Mouse (Mus musculus) heart, embryonic 11.5 days (tissue): ENCODE measurements around the gene Tfrc. TPM values are rescaled to one million over a fixed set of nuclear protein-coding genes. Genes with fewer than 3 reads are reported as not detected.

ENCODE experiments used
- ATAC-seq: fragments of 200-750 bp; cut with Nextera tagmentation; replicated peaks from 2 replicates; pipeline ENCODE4 v1.8.0; 2017; ENCODE audit warnings: moderate library complexity; ENCODE audit not compliant: insufficient number of reproducible peaks, low FRiP score, low TSS enrichment
- H3K27ac ChIP-seq: fragments of 300-500 bp; sonication (generic); 2 replicates; pipeline ENCODE4 v1.5.1; 2014; ENCODE audit warnings: mild to moderate bottlenecking, low read depth, low read length
- H3K27me3 ChIP-seq: fragments of 300-500 bp; sonication (generic); 2 replicates; pipeline ENCODE4 v1.6.1; 2014; ENCODE audit warnings: mild to moderate bottlenecking, low read length, mixed read lengths; ENCODE audit not compliant: control insufficient read depth, insufficient read depth
- H3K36me3 ChIP-seq: fragments of 300-500 bp; sonication (generic); 2 replicates; pipeline ENCODE4 v1.6.1; 2014; ENCODE audit warnings: mild to moderate bottlenecking, low read length, moderate library complexity, mixed read lengths; ENCODE audit not compliant: control insufficient read depth, insufficient read depth
- H3K4me1 ChIP-seq: fragments of 300-500 bp; sonication (generic); 2 replicates; pipeline ENCODE4 v1.6.1; 2014; ENCODE audit warnings: low read length; ENCODE audit not compliant: control insufficient read depth, insufficient read depth
- H3K4me2 ChIP-seq: fragments of 300-500 bp; sonication (generic); 2 replicates; pipeline ENCODE4 v1.6.1; 2014; ENCODE audit warnings: mild to moderate bottlenecking, moderate library complexity
- H3K4me3 ChIP-seq: fragments of 300-500 bp; sonication (generic); 2 replicates; pipeline ENCODE4 v1.5.1; 2014; ENCODE audit warnings: low read depth, low read length
- H3K9ac ChIP-seq: fragments of 300-500 bp; sonication (generic); 2 replicates; pipeline ENCODE4 v1.6.1; 2014; ENCODE audit warnings: mild to moderate bottlenecking, low read depth, low read length, moderate library complexity
- H3K9me3 ChIP-seq: fragments of 300-500 bp; sonication (generic); replicated peaks from 2 replicates; pipeline ENCODE4 v1.6.1; 2016; ENCODE audit warnings: low read length; ENCODE audit not compliant: control insufficient read depth
- WGBS: fragments of 180-500 bp; shearing (Covaris S2); extraction: QIAGEN DNeasy Blood & Tissue Kit; methylation state at CpG from one replicate; pipeline ENCODE4 v1.1.7; 2014; ENCODE audit not compliant: insufficient replicate concordance; 5-methylcytosine and 5-hydroxymethylcytosine counted together
- polyA plus RNA-seq: library from polyadenylated mRNA; unstranded; fragments of >200 nt; fragmentation: Nextera tagmentation; extraction: Ambion mirVana; gene quantifications from 2 replicates; pipeline ENCODE4 v1.2.1, GENCODE M21; 2014

Gene Tfrc
- polyA plus RNA-seq, result 66.7 and 69.2 TPM in 2 replicates

DNA sequence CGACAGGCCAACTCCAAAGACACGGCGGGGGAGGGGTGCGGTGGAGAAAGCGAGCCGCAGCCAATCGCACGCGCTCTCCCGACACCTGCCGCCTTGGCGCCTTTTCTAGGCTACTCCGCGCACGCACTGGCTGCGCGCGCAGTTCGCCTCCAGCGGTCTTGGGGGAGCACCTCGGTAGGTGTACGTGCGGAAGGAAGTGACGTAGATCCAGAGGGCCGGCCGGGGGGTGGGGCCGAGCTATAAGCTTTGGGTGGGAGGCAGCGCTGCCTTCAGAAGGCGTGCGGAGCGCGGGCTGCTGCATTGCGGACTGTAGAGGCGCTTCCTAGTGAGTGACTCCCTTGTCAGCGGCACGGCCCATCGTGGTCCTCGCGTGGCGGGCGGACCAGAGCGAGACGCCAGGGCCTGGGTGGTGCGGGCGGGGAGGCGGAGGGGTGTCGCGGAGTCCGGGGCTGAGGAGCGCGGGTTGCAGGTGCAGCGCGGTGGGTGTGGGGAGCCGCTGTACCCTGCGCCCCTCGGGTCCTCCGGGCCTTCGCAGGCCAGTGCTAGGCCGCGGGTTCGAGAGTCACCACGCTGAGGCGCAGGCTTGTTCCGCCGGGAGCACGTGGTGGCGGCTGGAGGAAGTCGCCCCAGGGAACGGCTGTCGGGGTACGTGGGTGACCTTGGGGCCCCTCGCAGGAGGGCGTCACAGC is at the start of gene Tfrc:
Tfrc (plus strand) TSS at position 209 of the 689 bp plus-strand sequence.
- Histone ChIP-seq H3K27ac (peak within 1 kb of the TSS; percentile 93), H3K9ac (peak within 1 kb of the TSS; percentile 96), H3K36me3 (no peaks in the 10 kb centered on the region), H3K4me2 (peak within 1 kb of the TSS; percentile 64), H3K9me3 (no peaks in the 10 kb centered on the region), H3K4me3 (peak within 1 kb of the TSS; percentile 87), H3K4me1 (no peaks in the 10 kb centered on the region; the same call in 1 of the 2 replicates), H3K27me3 (no peaks in the 10 kb centered on the region)
- under 1% methylated on average over 64 of the region's 73 CpGs for WGBS
- peak; percentile 99 for ATAC-seq

DNA sequence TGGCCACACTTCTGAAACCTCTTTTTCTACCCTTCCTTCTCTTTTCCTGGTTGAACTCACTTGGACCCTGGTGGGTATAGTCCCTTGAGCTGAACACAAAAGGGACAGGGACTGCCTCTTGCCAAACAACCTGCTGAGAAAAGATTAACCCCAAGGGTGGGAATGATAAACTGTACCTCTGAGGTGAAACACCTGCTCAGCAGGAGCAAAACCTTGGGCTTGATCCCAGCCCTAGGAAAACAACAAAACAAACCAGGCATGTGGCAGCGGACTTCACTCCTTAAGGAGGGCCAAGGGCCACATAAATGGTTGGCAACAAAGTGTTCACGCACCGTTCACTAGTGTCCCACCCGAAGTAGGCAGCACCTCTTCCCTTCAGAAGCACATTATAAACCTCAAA is 49.2 kb upstream of the Tfrc start:
- Histone ChIP-seq H3K27ac (no peak overlapping the region), H3K27me3 (no peaks in the 10 kb centered on the region), H3K9me3 (no peaks in the 10 kb centered on the region), H3K9ac (no peak overlapping the region), H3K4me2 (no peak overlapping the region), H3K4me1 (no peaks in the 10 kb centered on the region), H3K36me3 (no peaks in the 10 kb centered on the region), H3K4me3 (no peak overlapping the region)
- ATAC-seq, result no peak
- WGBS, result 66% methylated on average over 4 of the region's 4 CpGs

DNA sequence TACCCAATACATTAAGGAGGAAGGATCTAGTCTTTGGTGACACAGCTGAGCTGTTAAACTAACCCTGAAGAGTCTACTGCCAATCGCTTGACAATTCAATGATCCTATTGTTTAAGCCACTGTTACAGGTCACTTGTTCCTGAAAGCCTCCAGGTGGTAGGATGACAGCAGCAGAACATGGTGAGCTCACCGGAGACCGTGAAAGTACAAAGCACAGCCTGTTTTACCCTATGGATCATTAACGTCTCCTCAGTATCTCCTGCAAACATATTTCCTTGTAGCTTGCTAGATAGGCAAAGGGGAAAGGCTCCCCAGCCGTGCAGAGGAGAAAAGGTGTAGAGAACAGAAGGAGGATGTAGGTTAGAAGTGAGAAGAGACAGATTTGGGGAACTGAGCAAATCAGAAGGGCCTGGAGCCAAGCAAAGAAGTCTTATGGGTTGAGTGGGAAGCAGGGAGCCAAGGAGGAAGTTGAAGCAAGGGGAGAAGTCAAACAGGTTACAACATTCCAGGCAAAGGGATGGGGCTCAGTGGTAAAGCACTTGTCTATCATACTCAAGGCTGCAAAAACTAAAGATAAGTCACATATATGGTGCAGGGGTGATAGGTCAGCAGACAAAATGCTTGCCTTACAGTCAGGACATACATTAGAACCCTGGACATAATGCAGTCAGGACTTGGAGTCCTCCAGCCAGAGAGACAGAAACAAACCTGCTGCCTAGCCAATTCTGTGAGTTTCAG is 45.5 kb upstream of the Tfrc start:
- no peaks in the 10 kb centered on the region for H3K36me3 ChIP-seq
- no peak for ATAC-seq
- H3K9ac ChIP-seq, result no peak overlapping the region
- H3K4me1 ChIP-seq, result peaks cover 7% of the 10 kb centered on the region
- 68% methylated on average over 5 of the region's 5 CpGs for WGBS
- no peak overlapping the region for H3K4me3 ChIP-seq
- H3K9me3 ChIP-seq, result no peaks in the 10 kb centered on the region
- no peaks in the 10 kb centered on the region for H3K27me3 ChIP-seq
- H3K4me2 ChIP-seq, result no peak overlapping the region
- H3K27ac ChIP-seq, result no peak overlapping the region

DNA sequence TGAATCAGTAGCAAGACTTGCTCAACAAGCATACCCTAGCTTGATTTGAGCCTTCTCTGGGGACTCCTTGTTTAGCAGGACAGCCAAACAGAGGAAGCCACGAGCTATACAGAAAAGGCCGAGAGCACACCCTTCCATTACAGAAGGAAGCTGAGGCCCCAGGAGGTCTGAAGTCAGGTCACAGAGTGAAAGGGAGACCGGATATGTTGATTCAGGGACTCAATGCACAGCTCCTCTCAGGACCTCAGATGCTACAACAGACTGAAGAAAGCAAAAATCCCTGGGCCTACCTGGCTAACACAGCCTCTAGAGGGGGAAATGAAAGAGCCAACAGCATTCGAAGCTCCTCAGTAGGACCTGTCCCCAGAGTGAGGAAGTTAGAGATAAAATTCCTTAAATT is 41.4 kb upstream of the Tfrc start:
- H3K27ac ChIP-seq, result no peak overlapping the region
- no peak for ATAC-seq
- no peak overlapping the region for H3K4me3 ChIP-seq

DNA sequence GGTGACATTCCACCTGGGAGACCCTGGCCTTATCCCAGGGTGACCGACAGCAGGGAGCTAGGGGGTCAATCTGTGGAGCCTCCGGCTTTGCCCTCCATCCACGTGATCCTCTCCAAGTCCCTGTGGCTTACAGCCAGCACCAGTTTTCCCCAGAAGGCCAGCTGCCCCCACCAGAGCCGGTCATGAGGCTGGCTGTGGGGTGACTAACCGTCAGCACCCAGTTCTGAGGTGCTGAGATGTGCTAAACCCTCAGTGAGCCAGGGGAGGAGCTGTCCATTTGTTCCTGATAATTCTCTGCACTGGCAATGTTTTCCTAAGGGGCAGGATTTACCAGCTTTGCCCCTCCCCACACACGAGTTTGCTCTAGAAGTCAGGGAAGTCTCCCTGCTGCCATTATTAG is 40.3 kb upstream of the Tfrc start:
- no peaks in the 10 kb centered on the region for H3K9me3 ChIP-seq
- WGBS, result 34% methylated on average over 6 of the region's 6 CpGs
- H3K27me3 ChIP-seq, result no peaks in the 10 kb centered on the region
- peaks cover 11% of the 10 kb centered on the region for H3K4me1 ChIP-seq
- H3K36me3 ChIP-seq, result no peaks in the 10 kb centered on the region
- no peak for ATAC-seq
- H3K9ac ChIP-seq, result no peak overlapping the region
- no peak overlapping the region for H3K4me3 ChIP-seq
- no peak overlapping the region for H3K4me2 ChIP-seq
- no peak overlapping the region for H3K27ac ChIP-seq

More for the DNA sequence above, 41.4 kb upstream of the Tfrc start:
- H3K4me1 ChIP-seq, result peaks cover 11% of the 10 kb centered on the region
- H3K27me3 ChIP-seq, result no peaks in the 10 kb centered on the region
- no peak overlapping the region for H3K9ac ChIP-seq
- H3K36me3 ChIP-seq, result no peaks in the 10 kb centered on the region
- H3K4me2 ChIP-seq, result no peak overlapping the region
- H3K9me3 ChIP-seq, result no peaks in the 10 kb centered on the region
- 59% methylated on average over 4 of the region's 4 CpGs for WGBS

DNA sequence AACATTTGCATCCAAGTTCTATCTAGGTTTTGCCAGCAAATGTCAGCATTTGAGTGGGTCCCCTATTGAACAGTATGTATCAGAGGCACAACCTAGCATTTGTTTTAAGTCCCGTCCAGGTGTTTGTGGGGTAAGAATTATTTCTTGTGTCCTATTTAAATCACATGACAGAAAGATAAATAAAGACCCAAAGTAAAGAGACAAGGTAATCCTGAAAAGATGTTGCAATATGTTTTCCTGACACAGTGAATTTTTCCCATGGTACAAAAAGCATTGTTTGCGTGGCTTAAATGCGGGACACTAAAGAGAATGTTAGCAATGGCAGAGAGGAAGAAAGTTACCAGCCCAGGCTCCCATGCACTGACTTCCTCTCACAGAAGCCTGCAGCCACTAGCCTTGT is 38.7 kb upstream of the Tfrc start:
- Histone ChIP-seq H3K9ac (no peak overlapping the region), H3K4me3 (no peak overlapping the region), H3K4me1 (peaks cover 11% of the 10 kb centered on the region), H3K36me3 (no peaks in the 10 kb centered on the region), H3K4me2 (no peak overlapping the region), H3K27ac (0 out of 2 replicates have a peak overlapping the region, but pooled peaks have one; percentile 22), H3K27me3 (no peaks in the 10 kb centered on the region), H3K9me3 (no peaks in the 10 kb centered on the region)
- 91% methylated on average over 3 of the region's 3 CpGs for WGBS
- no peak for ATAC-seq

DNA sequence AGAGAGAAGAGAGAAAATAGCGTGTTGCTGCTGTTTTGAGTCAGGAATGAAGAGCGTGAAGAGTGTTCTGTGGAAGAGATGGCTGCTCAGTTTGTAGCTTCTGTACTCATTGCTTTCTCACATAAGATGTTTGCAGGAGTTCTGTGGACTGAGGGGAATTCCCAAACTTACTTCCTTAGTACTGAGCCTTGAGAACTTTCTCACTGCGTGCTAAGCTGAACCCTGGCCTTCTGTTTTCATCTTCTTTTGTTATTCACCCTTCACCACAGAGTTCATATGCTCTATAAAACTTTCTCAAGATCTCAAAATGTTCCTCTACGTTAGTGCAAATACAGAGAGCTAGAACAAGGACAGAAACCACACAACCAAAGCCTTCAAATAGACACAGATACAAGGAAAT is 36.2 kb upstream of the Tfrc start:
- Histone ChIP-seq H3K4me2 (no peak overlapping the region), H3K9ac (no peak overlapping the region), H3K36me3 (no peaks in the 10 kb centered on the region), H3K27ac (no peak overlapping the region), H3K27me3 (no peaks in the 10 kb centered on the region), H3K4me3 (no peak overlapping the region), H3K9me3 (no peaks in the 10 kb centered on the region), H3K4me1 (peaks cover 7% of the 10 kb centered on the region)
- WGBS, result 87% methylated on average over 4 of the region's 4 CpGs
- no peak for ATAC-seq

DNA sequence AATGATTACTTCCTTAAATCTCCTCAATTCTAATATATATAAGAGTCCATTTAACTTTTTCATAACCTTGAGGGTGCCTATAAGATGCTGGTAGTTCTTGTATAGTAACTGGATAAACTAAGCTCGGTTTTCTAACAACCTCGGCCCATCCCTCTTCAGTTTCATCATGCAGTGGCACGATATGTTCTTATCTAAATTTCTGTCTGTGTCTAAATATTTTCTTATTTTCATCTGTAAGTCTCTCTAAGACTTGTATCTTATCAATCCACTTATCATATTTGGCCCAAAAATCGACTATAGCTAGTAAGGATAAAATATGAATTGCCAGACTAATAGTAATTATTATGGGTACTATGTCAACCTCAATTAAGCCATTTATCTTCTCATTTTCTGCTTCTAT is 22.2 kb upstream of the Tfrc start:
- H3K36me3 ChIP-seq, result no peaks in the 10 kb centered on the region
- H3K9me3 ChIP-seq, result no peaks in the 10 kb centered on the region
- H3K9ac ChIP-seq, result no peak overlapping the region
- no peak overlapping the region for H3K27ac ChIP-seq
- H3K27me3 ChIP-seq, result no peaks in the 10 kb centered on the region
- no peak for ATAC-seq
- no peak overlapping the region for H3K4me2 ChIP-seq
- H3K4me1 ChIP-seq, result no peaks in the 10 kb centered on the region
- WGBS, result 82% methylated on average over 4 of the region's 4 CpGs
- H3K4me3 ChIP-seq, result no peak overlapping the region
